Mouse (Mus musculus) liver, embryonic 15.5 days (tissue): Measurements from ENCODE around the gene Raph1. TPM values are rescaled to one million over a fixed set of nuclear protein-coding genes. Genes with fewer than 3 reads are reported as not detected.

Experiments
- ATAC-seq: fragments of 200-750 bp; cut with Nextera tagmentation; 2 replicates; pipeline ENCODE4 v1.8.0; 2017; ENCODE audit warnings: moderate number of reproducible peaks, mild to moderate bottlenecking, moderate library complexity; ENCODE audit not compliant: insufficient read depth
- H3K27ac ChIP-seq: fragments of 300-500 bp; sonication (generic); replicated peaks from 2 replicates; pipeline ENCODE4 v1.5.1; 2015; ENCODE audit warnings: mild to moderate bottlenecking, inconsistent platforms
- H3K27me3 ChIP-seq: fragments of 300-500 bp; sonication (generic); 2 replicates; pipeline ENCODE4 v1.6.1; 2015; ENCODE audit warnings: mild to moderate bottlenecking, inconsistent platforms
- H3K36me3 ChIP-seq: fragments of 300-500 bp; sonication (generic); replicated peaks from 2 replicates; pipeline ENCODE4 v1.6.1; 2015; ENCODE audit warnings: moderate library complexity, mild to moderate bottlenecking, inconsistent platforms
- H3K4me1 ChIP-seq: fragments of 300-500 bp; sonication (generic); replicated peaks from 2 replicates; pipeline ENCODE4 v1.6.1; 2015; ENCODE audit warnings: inconsistent platforms
- H3K4me2 ChIP-seq: fragments of 300-500 bp; sonication (generic); 2 replicates; pipeline ENCODE4 v1.6.1; 2015; ENCODE audit warnings: moderate library complexity, mild to moderate bottlenecking, inconsistent platforms
- H3K4me3 ChIP-seq: fragments of 300-500 bp; sonication (generic); replicated peaks from 2 replicates; pipeline ENCODE4 v1.5.1; 2015; ENCODE audit warnings: mild to moderate bottlenecking, inconsistent platforms
- H3K9ac ChIP-seq: fragments of 300-500 bp; sonication (generic); 2 replicates; pipeline ENCODE4 v1.6.1; 2015; ENCODE audit warnings: moderate library complexity, mild to moderate bottlenecking, inconsistent platforms
- H3K9me3 ChIP-seq: fragments of 300-500 bp; sonication (generic); replicated peaks from 2 replicates; pipeline ENCODE4 v1.6.1; 2016; ENCODE audit warnings: inconsistent platforms
- WGBS: fragments of 180-500 bp; shearing (Covaris S2); methylation state at CpG from one replicate; pipeline ENCODE4 v1.1.7; 2015; ENCODE audit warnings: mixed read lengths; ENCODE audit not compliant: insufficient replicate concordance; 5-methylcytosine and 5-hydroxymethylcytosine counted together
- microRNA-seq: library from miRNA; unstranded; fragments of <30 nt; microRNA quantifications from one replicate; pipeline ENCODE4, GENCODE M21; 2016
- polyA plus RNA-seq: library from polyadenylated mRNA; unstranded; fragments of >200 nt; fragmentation: Nextera tagmentation; extraction: Ambion mirVana; gene quantifications from 2 replicates; pipeline ENCODE4 v1.2.1, GENCODE M21; 2015

Gene Raph1
- polyA plus RNA-seq, 1 experiment from 2014 or later: 27.2 TPM

- Histone ChIP-seq H3K4me3 (no peak overlapping the region), H3K4me2 (no peak overlapping the region), H3K27me3 (no peaks in the 10 kb centered on the region), H3K27ac (no peak overlapping the region), H3K4me1 (no peaks in the 10 kb centered on the region; the same call in 1 of the 2 replicates), H3K9me3 (no peaks in the 10 kb centered on the region), H3K9ac (no peak overlapping the region), H3K36me3 (no peaks in the 10 kb centered on the region)
- ATAC-seq: no peak
- 55% methylated on average over 1 of the region's 1 CpGs for WGBS
Observed at GRCm38 (mm10) chr1:60432497-60432896, 134.4 kb downstream of the Raph1 start.

Small RNAs within 50 kb of the gene (microRNA-seq; reads per million reads assigned to microRNA genes)
- gene Gm23762: not detected

Other genes with a start within 250 kb of the Raph1 start
- 10.1 and 10.6 TPM in 2 replicates for gene Cyp20a1, start 223.8 kb downstream of the Raph1 start, polyA plus RNA-seq
- 3.1 and 3.4 TPM in 2 replicates for gene Abi2, start 157.5 kb downstream of the Raph1 start, polyA plus RNA-seq
- 0.03 and 0.09 TPM in 2 replicates for gene Cd28, start 149.7 kb upstream of the Raph1 start, polyA plus RNA-seq